Comparison of ENCODE assay signal across 24 mouse cellular contexts in genomic region chr3:94383476-94383875, GRCm38 (mm10). TPM values are rescaled to one million over a fixed set of nuclear protein-coding genes. Genes with fewer than 3 reads are reported as not detected.
A peak's percentile ranks its signal among the peaks of the same experiment; 100 is the strongest.
DNase-seq lines count a peak whose midpoint lies in the region; ATAC-seq and TF ChIP-seq lines count a peak whose summit lies in the region.
"Had no signal": no experiment of that assay in that cellular context is flagged by ENCODE, and none has a peak within 500 bp of the region (broad histone marks: within the 10 kb centered on the region; RNA-seq: fewer than 3 reads in every experiment).

No protein-coding gene starts in this region.

- H3K27me3 ChIP-seq in kidney, adult 2 months (replicated peaks; ENCODE audit: control insufficient read depth, insufficient read depth, low read length), result no peaks in the 10 kb centered on the region
- no peaks in the 10 kb centered on the region for H3K27me3 ChIP-seq in thymus, adult 2 months (ENCODE audit: control insufficient read depth, insufficient read depth, low read length)
- H3K27me3 ChIP-seq: hindbrain, embryonic 15.5 days had no signal

- no peaks in the 10 kb centered on the region; the same call in 1 of the 2 replicates for H3K36me3 ChIP-seq in kidney, adult 2 months (ENCODE audit: control insufficient read depth, insufficient read depth, low read length)
- peaks cover 12% of the 10 kb centered on the region for H3K36me3 ChIP-seq in thymus, adult 2 months (ENCODE audit: control insufficient read depth, insufficient read depth, low read length)
- H3K36me3 ChIP-seq: embryonic facial prominence, embryonic 10.5 days; G1E; heart, embryonic 13.5 days; hindbrain, embryonic 15.5 days had no signal

- TF ChIP-seq POLR2A in kidney, adult 2 months (IDR thresholded peaks at IDR 0.05; ENCODE audit: low read depth, low read length), result no peak
- no peak for TF ChIP-seq POLR2A in thymus, adult 2 months (IDR thresholded peaks at IDR 0.05; ENCODE audit: control insufficient read depth, extremely low read depth, insufficient read depth, low read length, poor library complexity)

- peak; percentile 27 for DNase-seq in adrenal gland, adult 2 months
- DNase-seq in adrenal gland, adult 8-10 months, result no peak
- peak; percentile 50 for DNase-seq in kidney, adult 2 months
- DNase-seq in kidney, postnatal 14 days, result no peak
- DNase-seq in thymus, adult 2 months, result no peak
- DNase-seq in thymus, postnatal 25 days, result no peak
- peak; percentile 40 to 61 for DNase-seq in thymus, postnatal 36 days
- DNase-seq: B cell, adult 2 months; cerebellum, adult 18-20 months; cerebellum, postnatal 10 days; gastrocnemius, adult 2 months; gastrocnemius, postnatal 25 days; heart, postnatal 36 days had no signal

- H3K4me1 ChIP-seq in kidney, adult 2 months (ENCODE audit: control insufficient read depth, insufficient read depth, low read length), result no peaks in the 10 kb centered on the region
- peaks cover 64% of the 10 kb centered on the region for H3K4me1 ChIP-seq in thymus, adult 2 months (replicated peaks; ENCODE audit: control insufficient read depth, insufficient read depth, low read length)
- H3K4me1 ChIP-seq: hindbrain, embryonic 15.5 days had no signal

- no peak overlapping the region for H3K27ac ChIP-seq in kidney, adult 2 months (ENCODE audit: insufficient read depth, low read depth, low read length)
- H3K27ac ChIP-seq in thymus, adult 2 months (ENCODE audit: control insufficient read depth, insufficient read depth, low read length), result peak overlapping the region; percentile 76
- H3K27ac ChIP-seq: embryonic facial prominence, embryonic 10.5 days; gastrocnemius, adult 2 months; heart, embryonic 13.5 days; hindbrain, embryonic 15.5 days had no signal

- 54% methylated on average over 3 of the region's 3 CpGs for WGBS in kidney, adult 2 months
- 40% methylated on average over 3 of the region's 3 CpGs for WGBS in thymus, adult 2 months

- no peak for TF ChIP-seq CTCF in kidney, adult 2 months (conservative IDR thresholded peaks at IDR 0.05; ENCODE audit: insufficient read depth, insufficient read length, low read depth, low read length)
- no peak for TF ChIP-seq CTCF in thymus, adult 2 months (IDR thresholded peaks at IDR 0.05; ENCODE audit: borderline replicate concordance, control insufficient read depth, extremely low read depth, insufficient read depth, low read length, poor library complexity)

- H3K4me3 ChIP-seq in kidney, adult 2 months (ENCODE audit: insufficient read depth, low read depth, low read length), result no peak overlapping the region
- H3K4me3 ChIP-seq in thymus, adult 2 months (ENCODE audit: control insufficient read depth, insufficient read depth, low read length), result peak overlapping the region; percentile 44
- H3K4me3 ChIP-seq: embryonic facial prominence, embryonic 10.5 days; gastrocnemius, adult 2 months; heart, embryonic 13.5 days; hindbrain, embryonic 15.5 days had no signal

- no peak for ATAC-seq in cerebellum, adult (ENCODE audit: insufficient number of reproducible peaks, low FRiP score, low TSS enrichment)
- ATAC-seq: CD4-positive, CD25-positive, alpha-beta regulatory T cell, adult 4 months; forebrain, embryonic 14.5 days had no signal

RNA-seq across cellular contexts. Expression of gene Rorc, which starts 10.9 kb away (rescaled TPM):
- 10 to 100 TPM; 19.8 to 20.5 TPM for total RNA-seq in adrenal gland, adult 2 months (2021)
- polyA plus RNA-seq in adrenal gland, adult 2 months (2012; rRNA removed), result 17.4 and 17.6 TPM in 2 replicates
- 10 to 100 TPM; 14.6 to 27.6 (median 23.6) TPM for total RNA-seq in adrenal gland, adult 8-10 months (2022)
- 21.8 and 24.4 TPM in 2 replicates for polyA plus RNA-seq in kidney, adult 2 months (2012; rRNA removed)
- polyA plus RNA-seq in thymus, adult 2 months (2012; rRNA removed), result 296 and 308 TPM in 2 replicates
- total RNA-seq: G1E; granulocyte monocyte progenitor cell, adult 5-6 weeks had no signal
- polyA plus RNA-seq: G1E had no signal

RNA-seq across cellular contexts. Expression of gene Lingo4, which starts 14.8 kb away (rescaled TPM):
- total RNA-seq in adrenal gland, adult 2 months (2021), result under 1 TPM; 0.26 to 0.62 TPM
- polyA plus RNA-seq in adrenal gland, adult 2 months (2012; rRNA removed), result 0.22 and 0.37 TPM in 2 replicates
- total RNA-seq in adrenal gland, adult 8-10 months (2022), result 1 to 10 TPM in 1 of 4 experiments, under 1 TPM in 3; 0.31 to 1.3 (median 0.78) TPM
- polyA plus RNA-seq in kidney, adult 2 months (2012; rRNA removed), result 0.14 and 0.20 TPM in 2 replicates
- polyA plus RNA-seq in thymus, adult 2 months (2012; rRNA removed), result 6.0 and 6.1 TPM in 2 replicates
- total RNA-seq: granulocyte monocyte progenitor cell, adult 5-6 weeks had no signal
- polyA plus RNA-seq: G1E had no signal

RNA-seq across cellular contexts. Expression of gene C2cd4d, which starts 21.2 kb away (rescaled TPM):
- total RNA-seq in adrenal gland, adult 2 months (2021), result under 1 TPM in 1 of 2 experiments, not detected in 1; 0.52 TPM
- polyA plus RNA-seq in adrenal gland, adult 2 months (2012; rRNA removed), result 4.0 and 5.4 TPM in 2 replicates
- total RNA-seq in adrenal gland, adult 8-10 months (2022), result under 1 TPM; 0.35 to 0.71 (median 0.51) TPM
- polyA plus RNA-seq in kidney, adult 2 months (2012; rRNA removed), result 0.86 and 1.5 TPM in 2 replicates
- polyA plus RNA-seq in thymus, adult 2 months (2012; rRNA removed), result 0.39 and 0.55 TPM in 2 replicates
- total RNA-seq: gastrocnemius, adult 2 months; gastrocnemius, postnatal 25 days; granulocyte monocyte progenitor cell, adult 5-6 weeks had no signal
- polyA plus RNA-seq: CD4-positive, CD25-positive, alpha-beta regulatory T cell, adult 4 months; G1E had no signal

RNA-seq across cellular contexts. Expression of gene Tdrkh, which starts 29.6 kb away (rescaled TPM):
- total RNA-seq in adrenal gland, adult 2 months (2021), result 10 to 100 TPM in 1 of 2 experiments, 1 to 10 TPM in 1; 6.4 to 14.7 TPM
- 0.23 and 0.24 TPM in 2 replicates for polyA plus RNA-seq in adrenal gland, adult 2 months (2012; rRNA removed)
- 10 to 100 TPM in 3 of 4 experiments, 1 to 10 TPM in 1; 10.0 to 22.5 (median 15.9) TPM for total RNA-seq in adrenal gland, adult 8-10 months (2022)
- polyA plus RNA-seq in kidney, adult 2 months (2012; rRNA removed), result 0.75 and 0.90 TPM in 2 replicates
- polyA plus RNA-seq in thymus, adult 2 months (2012; rRNA removed), result 2.6 and 4.1 TPM in 2 replicates
- polyA plus RNA-seq: G1E had no signal

RNA-seq across cellular contexts. Expression of gene Them5, which starts 41.6 kb away (rescaled TPM):
- total RNA-seq in adrenal gland, adult 2 months (2021), result not detected
- polyA plus RNA-seq in adrenal gland, adult 2 months (2012; rRNA removed), result not detected in 2 replicates
- not detected for total RNA-seq in adrenal gland, adult 8-10 months (2022)
- 0.06 and 0.07 TPM in 2 replicates for polyA plus RNA-seq in kidney, adult 2 months (2012; rRNA removed)
- polyA plus RNA-seq in thymus, adult 2 months (2012; rRNA removed), result 0.27 and 0.35 TPM in 2 replicates
- total RNA-seq: gastrocnemius, adult 2 months; granulocyte monocyte progenitor cell, adult 5-6 weeks; heart, adult 8-10 months; heart, postnatal 36 days had no signal
- polyA plus RNA-seq: CD4-positive, CD25-positive, alpha-beta regulatory T cell, adult 4 months; G1E; heart, embryonic 13.5 days; heart, postnatal 0 days; hindbrain, embryonic 11.5 days had no signal

Comparison
In these comparisons a context has a peak if more than half of its experiments do, and no peak if none do; other contexts are left out.
1. DNase-seq: peak in adrenal gland, adult 2 months (single experiment), kidney, adult 2 months (single experiment) and thymus, postnatal 36 days (2 of 2); none in adrenal gland, adult 8-10 months (single experiment), kidney, postnatal 14 days (single experiment), thymus, adult 2 months (single experiment) and thymus, postnatal 25 days (single experiment).
2. RNA of gene Rorc, which starts 10.9 kb away (polyA plus RNA-seq): 296 to 308 TPM in thymus, adult 2 months; 21.8 to 24.4 TPM in kidney, adult 2 months and 17.4 to 17.6 TPM in adrenal gland, adult 2 months; every median in the first group is over 10 times any median in the second.